Mouse (Mus musculus): ENCODE data around the gene Gm29094. TPM values are rescaled to one million over a fixed set of nuclear protein-coding genes. Genes with fewer than 3 reads are reported as not detected.
"Not testable (repeated sequence)": the region's sequence is repeated elsewhere in the genome, so short reads cannot be mapped to it uniquely, and the experiment has no call there.

The Gm29094 gene
- not detected for total RNA-seq (2021)
- long read RNA-seq, experiment 1, result 0 reads
- long read RNA-seq, experiment 2, result 0 reads

DNA sequence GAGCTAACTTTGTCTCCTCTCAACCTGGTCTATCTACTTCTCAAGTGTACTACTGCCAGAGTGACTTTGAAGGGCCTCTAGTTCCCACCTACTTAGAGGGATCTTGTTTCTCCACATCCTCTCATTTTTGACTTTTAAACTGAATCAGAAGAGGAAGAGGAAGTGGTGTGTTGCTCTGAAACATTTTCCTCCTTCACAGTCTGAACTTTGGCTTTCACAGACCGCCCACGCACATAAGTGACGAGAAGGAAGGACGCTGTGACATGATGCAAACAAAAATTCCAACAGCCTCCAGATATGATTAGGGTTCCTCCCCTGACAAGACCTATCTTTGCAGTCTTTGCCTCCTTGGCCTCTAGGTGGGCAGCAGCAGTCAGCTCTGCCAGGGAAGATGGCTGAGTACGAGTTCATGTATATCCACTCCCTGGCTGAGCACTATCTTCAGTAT is at the start of gene Gm29094, which contains the start of gene Bcl2a1b:
TSS of gene Gm29094 (plus strand) at position 411 of the 448 bp plus-strand sequence.
TSS of gene Bcl2a1b (plus strand) at position 241 of the 448 bp plus-strand sequence.
- DNase-seq (ENCODE audit: low spot score in 2 of 2); H3K4me3 ChIP-seq; H3K27ac ChIP-seq: not testable (repeated sequence)

DNA sequence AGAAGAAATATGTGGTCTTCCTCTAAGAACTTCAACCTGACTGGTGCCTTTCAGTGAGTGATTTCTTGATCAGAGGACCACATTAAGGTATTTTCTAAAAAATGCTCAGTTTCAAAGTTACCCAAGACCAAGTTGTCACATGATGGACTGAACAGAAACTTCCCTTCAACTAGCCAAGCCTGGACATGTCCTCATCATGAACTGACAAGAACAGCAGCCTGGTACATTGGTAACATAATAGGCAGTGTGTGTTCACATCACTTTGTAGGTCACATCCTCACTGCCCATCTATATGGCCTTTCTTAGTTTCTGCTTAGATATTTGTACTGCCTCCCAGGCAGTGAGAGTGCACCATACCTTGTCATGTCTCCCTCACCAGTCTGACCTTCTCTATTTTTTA is 26.6 kb upstream of the Gm29094 start:
- not testable (repeated sequence) for H3K4me3 ChIP-seq; DNase-seq (ENCODE audit: low spot score in 2 of 2); H3K27ac ChIP-seq

DNA sequence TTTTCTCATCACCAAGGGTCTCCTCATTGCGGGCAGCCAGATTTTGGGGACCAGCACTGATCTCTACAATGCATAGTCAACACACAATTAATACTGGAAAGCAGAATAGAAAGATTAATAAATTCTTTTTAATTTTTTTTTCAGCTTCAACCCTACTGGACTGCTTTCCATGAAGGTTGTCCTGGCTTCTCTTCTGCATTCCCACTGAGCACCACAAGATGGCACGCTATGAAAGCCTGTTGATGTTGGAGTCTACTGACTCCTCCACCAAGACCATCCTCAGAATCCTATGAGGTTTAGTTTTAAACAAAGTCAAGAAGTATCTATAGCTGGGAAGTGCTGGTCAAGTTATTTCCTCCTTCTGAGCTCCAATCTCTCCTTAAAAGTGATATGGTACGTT is 20.3 kb upstream of the Gm29094 start:
- H3K27ac ChIP-seq, H3K4me3 ChIP-seq: not testable (repeated sequence)
- peak; percentile 71 for TF ChIP-seq CTCF (conservative IDR thresholded peaks at IDR 0.05)
- peak; percentile 44 to 89 for DNase-seq (ENCODE audit: low spot score in 2 of 2)

DNA sequence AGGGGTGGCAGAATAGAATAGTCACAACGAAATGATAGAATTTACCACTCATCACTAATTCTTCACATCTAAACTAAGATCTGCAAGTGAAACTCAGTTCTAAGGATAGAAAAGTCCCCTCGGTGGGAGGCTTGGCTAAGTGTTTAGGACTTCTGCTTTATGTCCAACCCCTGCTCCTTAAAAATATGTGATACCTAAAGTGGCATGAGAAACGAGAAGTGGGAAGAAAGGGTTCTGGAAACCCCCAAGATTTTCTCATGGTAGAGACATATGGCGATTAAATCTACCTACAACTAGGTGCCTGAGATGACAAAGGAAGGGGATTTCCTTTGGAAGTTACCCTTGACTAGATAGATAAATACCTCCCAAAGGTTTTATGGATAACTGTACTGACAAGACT is 19.7 kb upstream of the Gm29094 start:
- DNase-seq (ENCODE audit: low spot score in 2 of 2); H3K4me3 ChIP-seq; H3K27ac ChIP-seq: not testable (repeated sequence)

DNA sequence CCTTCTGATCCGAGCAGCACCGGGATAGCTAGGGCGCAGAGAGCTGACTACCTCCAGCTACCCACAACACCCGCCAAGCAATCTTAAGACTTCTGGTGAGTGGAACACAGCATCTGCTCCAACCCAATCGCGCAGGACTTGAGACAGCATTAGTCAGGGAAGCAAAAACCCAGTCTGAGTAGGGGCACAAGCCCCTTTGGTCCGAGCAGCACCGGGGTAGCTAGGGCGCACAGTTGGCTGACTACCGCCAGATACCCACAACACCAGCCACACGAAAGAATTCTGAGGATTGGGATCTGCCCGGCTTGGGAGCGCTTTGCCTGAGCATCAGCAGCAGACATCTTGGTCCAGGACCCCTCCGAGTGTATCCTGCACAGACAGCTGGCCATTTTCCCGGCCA is 12.2 kb upstream of the Gm29094 start:
- H3K4me3 ChIP-seq; H3K27ac ChIP-seq; DNase-seq (ENCODE audit: low spot score in 2 of 2): not testable (repeated sequence)

DNA sequence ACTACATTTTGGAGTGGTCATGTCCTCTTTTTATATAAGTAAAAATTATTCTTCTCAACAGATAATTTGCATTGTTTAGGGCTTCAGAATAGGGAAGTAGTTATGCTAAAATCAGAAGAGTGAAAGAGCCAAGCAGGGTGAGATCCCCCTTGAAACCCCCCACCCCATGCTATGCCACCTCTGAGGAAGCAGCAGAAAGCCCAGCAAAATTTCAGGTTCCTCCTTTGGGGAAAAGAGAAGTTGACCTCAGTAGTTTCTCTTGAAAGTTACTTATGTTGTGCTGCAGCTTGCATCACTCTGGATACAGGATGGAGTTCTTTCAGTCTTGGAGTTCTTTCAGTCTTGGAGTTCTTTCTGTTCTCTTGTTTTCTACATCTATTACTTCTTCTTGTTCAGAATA is 3.7 kb upstream of the Gm29094 start:
- H3K27ac ChIP-seq; DNase-seq (ENCODE audit: low spot score in 2 of 2); H3K4me3 ChIP-seq: not testable (repeated sequence)

DNA sequence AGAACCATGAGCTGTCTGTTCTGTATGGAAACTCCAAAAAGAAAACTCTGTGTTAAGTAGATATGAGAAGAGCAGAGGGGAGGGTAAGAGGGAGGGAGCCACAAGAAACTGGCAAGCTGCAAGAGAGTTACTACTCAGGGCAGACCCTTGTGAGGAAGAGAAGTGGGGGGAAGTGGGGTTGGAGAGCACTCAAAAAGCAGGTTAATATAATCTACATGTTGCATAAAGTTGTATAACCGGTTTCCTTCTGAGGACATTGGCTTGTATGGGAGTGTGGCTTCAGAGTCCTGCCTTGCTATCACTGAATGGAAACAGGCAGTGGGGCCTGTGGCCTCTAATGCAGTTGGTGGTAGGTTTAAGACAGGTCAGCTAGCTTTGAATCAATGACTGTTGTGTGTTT is 1.7 kb upstream of the Gm29094 start:
- not testable (repeated sequence) for H3K27ac ChIP-seq; DNase-seq (ENCODE audit: low spot score in 2 of 2); H3K4me3 ChIP-seq

DNA sequence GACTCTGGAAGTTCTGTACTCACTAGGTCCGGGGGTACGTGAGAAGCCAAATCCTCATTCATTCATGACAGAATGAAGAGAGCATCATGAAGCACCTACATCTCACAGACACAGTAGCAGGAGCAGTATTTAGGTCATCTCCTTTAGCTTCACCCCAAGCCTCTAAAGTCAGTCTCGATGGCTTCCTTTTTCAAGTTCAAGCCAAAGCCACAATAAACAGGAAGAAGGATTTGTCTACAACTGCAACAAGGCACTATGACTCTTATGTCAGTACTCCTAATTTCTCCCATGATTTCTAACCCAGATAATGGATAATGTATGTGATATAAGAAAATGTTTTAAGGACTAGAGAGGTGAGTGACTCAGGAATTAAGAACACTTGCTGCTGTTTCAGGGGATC is 830 bp upstream of the Gm29094 start:
- not testable (repeated sequence) for H3K27ac ChIP-seq; DNase-seq (ENCODE audit: low spot score in 2 of 2); H3K4me3 ChIP-seq

DNA sequence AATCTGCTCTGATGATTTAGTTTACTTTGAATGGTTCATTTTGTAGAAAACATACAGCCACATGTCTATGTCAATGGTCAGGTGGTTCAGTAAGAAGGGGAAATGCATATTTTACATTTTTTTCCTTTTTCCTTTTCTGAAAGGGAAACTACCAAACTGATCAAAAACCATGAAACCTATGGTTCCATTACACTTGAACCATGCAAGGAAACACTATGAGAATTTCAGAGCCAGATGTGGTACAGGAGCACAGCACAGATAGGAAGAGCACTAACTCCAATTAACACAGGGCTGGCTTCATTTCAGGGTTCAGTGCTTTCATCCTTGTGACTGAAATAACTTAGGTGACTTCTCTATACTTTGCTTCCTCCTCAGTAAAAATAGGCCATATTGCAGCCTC is 3.1 kb downstream of the Gm29094 start:
- not testable (repeated sequence) for H3K27ac ChIP-seq; DNase-seq (ENCODE audit: low spot score in 2 of 2)

DNA sequence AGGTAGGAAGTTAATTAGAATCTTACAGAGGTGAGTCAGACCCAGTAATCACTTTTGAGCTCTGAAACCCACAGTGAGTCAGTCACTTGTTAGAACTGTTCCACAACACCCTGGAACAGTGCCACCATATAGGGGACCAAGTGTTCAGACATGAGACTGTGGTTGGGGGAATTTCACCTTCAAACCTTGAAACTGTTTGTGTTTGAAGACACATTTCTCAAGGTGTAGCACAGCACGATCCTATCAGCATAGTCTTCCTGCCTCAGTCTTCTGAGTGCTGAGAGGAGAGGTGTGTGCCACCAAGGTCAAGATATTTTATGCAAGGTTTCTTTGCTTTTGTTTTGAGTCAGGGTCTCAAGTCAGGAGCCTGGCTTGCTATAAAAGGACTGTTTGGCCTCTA is 9.8 kb downstream of the Gm29094 start:
- not testable (repeated sequence) for DNase-seq (ENCODE audit: low spot score in 2 of 2); H3K27ac ChIP-seq; H3K4me3 ChIP-seq

More for the DNA sequence above, 3.1 kb downstream of the Gm29094 start:
- not testable (repeated sequence) for H3K4me3 ChIP-seq

DNA sequence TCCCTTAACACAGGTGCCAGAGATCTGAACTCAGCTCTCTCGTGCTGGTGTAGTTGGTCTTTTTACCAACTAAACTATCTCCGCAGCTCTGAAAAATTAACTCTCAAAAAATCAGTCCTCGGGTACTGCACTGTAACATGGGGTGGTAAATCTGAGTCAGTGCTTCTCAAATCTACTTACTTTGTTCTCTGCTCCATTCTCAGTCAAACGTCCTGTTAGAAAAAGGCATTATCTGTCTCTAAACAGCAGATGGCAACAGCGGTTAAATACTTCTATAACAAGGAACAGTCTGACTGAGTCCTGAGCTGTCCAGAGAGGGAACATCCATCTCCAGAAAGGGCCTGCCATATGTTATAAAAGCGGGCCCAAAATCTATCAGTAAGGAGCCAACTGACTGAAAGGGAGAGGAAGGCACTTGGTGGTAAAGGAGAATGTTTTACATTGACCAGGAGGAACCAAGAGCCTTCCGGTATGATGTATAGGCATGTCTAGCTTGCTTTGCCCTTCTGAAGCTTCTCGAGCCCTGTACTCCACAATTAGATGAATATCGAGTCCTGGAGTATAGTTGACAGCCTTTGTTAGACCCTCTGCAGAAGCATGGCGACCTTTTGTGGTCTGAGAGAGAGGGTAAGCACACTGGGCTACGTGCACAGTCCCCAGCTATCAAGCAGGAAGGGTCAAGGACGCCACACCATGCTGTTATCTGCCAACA is 11.3 kb downstream of the Gm29094 start, which contains the start of gene Mthfs:
TSS of gene Mthfs (plus strand) at position 324 of the 712 bp plus-strand sequence.
- not testable (repeated sequence) for DNase-seq (ENCODE audit: low spot score in 2 of 2)

DNA sequence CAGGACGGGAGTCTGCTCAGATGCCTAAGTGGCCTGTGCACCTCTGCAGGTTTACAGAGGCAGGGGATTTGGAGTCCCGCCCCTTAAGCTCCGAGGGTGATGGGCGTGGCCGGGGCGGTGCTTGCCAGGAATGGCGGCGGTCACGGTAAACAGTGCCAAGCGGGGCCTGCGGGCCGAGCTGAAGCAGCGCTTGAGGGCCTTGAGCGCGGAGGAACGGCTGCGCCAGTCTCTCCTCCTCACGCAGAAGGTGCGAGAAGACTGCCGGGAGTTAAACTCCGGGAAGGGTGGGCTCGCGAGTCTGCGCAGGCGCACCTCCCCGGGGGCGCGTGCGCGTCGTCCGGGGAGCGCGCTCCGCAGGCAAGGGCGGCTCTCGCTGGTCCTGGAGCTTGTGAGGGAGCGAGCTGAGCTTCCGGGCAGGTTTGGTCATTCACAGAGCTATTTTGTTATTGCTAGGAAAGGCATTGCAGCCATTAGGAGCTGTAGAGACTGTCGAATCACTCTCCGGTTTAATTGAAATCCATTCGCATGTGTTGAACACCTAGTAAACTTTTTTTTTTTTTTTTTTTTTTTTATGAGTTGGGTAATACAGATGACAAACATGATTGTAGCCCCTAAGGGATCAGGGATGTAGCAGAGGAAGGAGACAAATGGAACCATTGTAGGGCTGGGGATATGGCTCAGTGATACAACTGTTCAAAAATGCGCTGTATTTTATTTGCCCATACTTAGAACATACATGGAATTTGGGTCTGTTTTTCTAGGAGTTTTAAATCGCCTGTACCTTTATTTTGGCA is 12.1 kb downstream of the Gm29094 start:
- peak overlapping the region; percentile 57 for H3K4me3 ChIP-seq
- DNase-seq (ENCODE audit: low spot score in 2 of 2), result peak; percentile 94 to 97
- H3K27ac ChIP-seq, result peak overlapping the region; percentile 88

More for the DNA sequence above, 11.3 kb downstream of the Gm29094 start, which contains the start of gene Mthfs:
- peak; percentile 65 for TF ChIP-seq CTCF (conservative IDR thresholded peaks at IDR 0.05)
- H3K4me3 ChIP-seq, result peak within 1 kb of the TSS; percentile 57
- H3K27ac ChIP-seq, result peak within 1 kb of the TSS; percentile 88

DNA sequence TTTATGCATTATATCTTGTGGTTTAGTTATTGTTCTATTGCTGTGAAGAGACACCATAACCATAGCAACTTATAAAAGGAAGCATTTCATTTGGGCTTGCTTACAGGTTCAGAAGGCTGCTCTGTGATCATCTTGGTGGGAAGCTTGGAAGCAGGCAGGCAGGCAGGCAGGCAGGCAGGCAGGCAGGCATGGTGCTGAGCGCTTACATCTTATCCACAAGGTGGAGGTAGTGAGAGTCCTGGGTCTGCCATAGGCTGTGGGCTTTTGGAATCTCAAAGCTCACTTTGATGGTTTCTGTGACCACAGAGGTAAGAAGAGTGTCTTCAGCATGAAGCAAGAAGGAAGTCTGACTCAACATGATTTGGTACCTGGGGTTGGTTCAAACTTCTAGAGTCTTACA is 13.2 kb downstream of the Gm29094 start:
- DNase-seq (ENCODE audit: low spot score in 2 of 2); H3K27ac ChIP-seq; H3K4me3 ChIP-seq: not testable (repeated sequence)
- TF ChIP-seq CTCF (conservative IDR thresholded peaks at IDR 0.05), result peak; percentile 42

DNA sequence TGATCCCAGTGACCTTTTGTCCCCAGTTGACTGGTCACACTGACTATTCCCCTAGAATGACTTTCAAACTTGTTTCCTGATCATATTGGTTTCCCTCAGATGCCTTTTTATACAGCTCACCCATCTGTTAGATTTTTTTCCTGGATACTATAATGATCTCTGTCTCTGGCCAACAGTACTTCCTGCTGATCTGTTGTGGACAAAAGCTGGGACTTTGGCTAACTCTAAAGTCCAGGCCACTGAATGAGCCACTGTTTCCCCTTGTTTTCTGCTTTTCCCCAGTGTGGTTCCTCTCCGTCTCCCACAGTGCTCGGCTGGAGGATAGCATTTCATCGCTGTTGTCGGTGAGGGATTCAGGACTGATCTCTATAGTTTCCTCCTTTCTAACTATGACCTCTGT is 19.0 kb downstream of the Gm29094 start:
- H3K27ac ChIP-seq, result peak overlapping the region; percentile 23; the same call in 1 of the 2 replicates
- not testable (repeated sequence) for H3K4me3 ChIP-seq; DNase-seq (ENCODE audit: low spot score in 2 of 2)

DNA sequence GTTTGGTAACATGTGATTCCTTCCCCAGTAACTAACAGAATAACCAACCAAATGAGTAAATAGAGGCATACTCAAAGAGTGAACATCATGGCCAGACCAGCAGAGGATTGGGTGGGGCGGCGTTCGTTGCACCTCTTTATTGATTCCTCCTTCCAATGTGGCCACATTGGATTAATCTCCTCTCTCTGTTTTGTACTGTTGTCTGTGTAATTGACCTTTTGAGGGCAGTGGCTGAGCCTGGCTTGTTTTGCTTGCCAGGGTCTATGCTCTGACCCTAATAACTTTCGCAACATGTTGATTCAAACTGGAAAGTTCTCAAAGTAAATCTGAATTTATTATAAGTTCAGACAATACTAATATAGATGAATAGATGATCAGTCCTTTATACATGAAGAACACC is 20.5 kb downstream of the Gm29094 start:
- not testable (repeated sequence) for DNase-seq (ENCODE audit: low spot score in 2 of 2); H3K4me3 ChIP-seq; H3K27ac ChIP-seq

DNA sequence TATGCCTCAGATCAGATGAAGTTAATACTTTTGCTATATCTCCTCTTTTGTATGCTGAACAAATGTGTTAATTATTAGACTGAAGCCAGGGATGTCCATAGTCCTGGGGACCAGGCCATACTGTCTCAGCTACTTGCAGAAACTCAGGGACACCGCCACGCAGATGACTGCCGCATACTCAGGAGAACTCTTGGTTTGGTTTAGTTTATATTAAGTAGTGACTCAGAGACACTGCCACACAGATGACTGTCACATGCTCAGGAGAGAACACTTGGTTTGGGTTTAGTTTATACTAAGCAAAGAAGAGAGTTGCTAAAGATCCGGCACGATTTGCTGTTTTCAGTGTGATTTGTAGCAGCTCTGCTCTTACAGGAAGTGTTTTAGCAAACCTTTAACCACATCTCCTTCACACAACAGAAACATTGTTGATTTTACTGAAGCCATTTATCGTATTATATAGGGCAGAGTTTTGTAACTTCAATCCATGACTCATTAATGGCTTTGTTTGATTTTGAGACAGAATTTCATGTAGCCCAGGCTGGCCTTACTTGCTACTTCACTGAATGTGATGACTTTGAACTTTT is 21.6 kb downstream of the Gm29094 start:
- not testable (repeated sequence) for H3K4me3 ChIP-seq; H3K27ac ChIP-seq; DNase-seq (ENCODE audit: low spot score in 2 of 2)

Measured in layer of hippocampus, adult 2 months (tissue).